Mouse (Mus musculus) kidney, adult 2 months (tissue): Measurements from ENCODE around the gene Cdk5rap2.

Experiments
- CTCF ChIP-seq: fragments of 200-500 bp; conservative IDR thresholded peaks from 2 replicates; pipeline ENCODE4 v1.5.1; 2011; ENCODE audit warnings: low read depth, mild to moderate bottlenecking, control low read depth, low read length, moderate library complexity, mixed read lengths; ENCODE audit not compliant: insufficient read depth, insufficient read length
- POLR2A ChIP-seq: fragments of 200-500 bp; IDR thresholded peaks from one replicate; pipeline ENCODE4 v1.6.1; 2011; ENCODE audit warnings: low read depth, low read length, control low read depth

DNA sequence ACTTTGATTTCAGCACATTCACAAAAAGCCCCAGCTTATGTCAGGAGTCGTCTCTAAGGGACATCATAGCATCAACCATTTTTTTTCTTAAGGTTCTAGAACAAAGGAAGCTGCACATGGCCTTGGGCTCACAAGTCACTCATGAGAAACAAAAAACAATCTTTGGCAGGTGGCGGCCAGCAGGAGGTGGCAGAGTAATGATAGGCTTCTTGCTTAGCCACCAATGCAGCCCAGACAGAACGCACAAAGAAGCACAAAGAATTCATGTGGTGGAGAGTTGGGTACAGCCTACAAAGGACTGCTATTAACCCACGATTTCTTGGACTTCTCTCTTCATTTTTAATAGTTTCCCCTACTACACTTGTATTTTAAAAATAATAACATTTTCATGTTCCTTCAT lies 32.9 kb downstream of the Cdk5rap2 start:
- TF ChIP-seq POLR2A: no peak
- no peak for TF ChIP-seq CTCF
